Mouse (Mus musculus) right cerebral cortex, postnatal 25 days (tissue): Measurements from ENCODE around the gene Zfp638.
"Not testable (repeated sequence)": the region's sequence is repeated elsewhere in the genome, so short reads cannot be mapped to it uniquely, and the experiment has no call there.

Source experiments
- DNase-seq: peaks from one replicate; pipeline ENCODE4 v3.0.0; 2022

Gene Zfp638

DNA sequence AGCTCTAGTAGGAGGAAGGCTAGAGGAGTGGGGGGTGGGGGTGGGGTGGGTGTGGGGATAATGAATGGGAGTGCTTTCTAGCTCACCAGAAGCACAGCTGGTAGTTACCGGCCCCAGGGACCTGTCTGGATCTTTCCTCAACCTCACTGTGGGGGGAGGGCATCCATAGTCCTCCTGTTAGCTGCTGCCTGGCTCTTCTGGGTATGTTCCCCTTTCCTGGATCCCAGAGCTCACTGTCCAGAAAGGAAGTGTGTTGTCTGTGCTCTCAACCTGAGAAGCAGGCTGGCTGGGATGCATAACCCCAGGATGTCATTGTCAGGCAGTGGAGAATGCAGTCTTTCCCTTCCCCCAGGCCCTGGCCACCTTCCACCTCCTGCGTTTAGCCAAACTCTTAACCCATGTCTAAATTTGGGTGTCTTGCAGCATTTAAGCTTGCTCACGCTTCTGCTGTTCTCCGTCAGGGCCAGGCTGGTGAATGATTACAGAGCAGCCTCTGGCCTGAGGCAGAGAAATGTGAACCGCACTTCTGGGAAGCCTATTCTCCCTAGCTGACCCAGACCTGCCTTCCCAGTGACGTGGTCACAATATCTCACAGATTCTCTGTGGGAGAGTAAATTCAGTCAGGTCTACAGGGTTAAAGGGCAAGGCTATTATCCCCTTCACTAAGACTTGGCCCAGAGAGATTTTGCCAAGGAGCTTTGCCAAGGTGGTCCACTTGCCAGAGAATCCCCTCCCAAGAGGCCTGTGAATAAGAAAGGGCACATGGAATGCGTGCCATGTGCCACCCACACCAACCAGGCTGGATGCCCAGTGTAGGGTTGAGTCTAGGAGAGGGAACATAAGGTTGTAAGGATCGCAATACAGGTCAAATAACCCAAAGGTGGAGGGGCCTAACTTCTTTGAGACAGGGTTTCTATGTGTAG is 143.7 kb downstream of the Zfp638 start:
- DNase-seq = no peak

DNA sequence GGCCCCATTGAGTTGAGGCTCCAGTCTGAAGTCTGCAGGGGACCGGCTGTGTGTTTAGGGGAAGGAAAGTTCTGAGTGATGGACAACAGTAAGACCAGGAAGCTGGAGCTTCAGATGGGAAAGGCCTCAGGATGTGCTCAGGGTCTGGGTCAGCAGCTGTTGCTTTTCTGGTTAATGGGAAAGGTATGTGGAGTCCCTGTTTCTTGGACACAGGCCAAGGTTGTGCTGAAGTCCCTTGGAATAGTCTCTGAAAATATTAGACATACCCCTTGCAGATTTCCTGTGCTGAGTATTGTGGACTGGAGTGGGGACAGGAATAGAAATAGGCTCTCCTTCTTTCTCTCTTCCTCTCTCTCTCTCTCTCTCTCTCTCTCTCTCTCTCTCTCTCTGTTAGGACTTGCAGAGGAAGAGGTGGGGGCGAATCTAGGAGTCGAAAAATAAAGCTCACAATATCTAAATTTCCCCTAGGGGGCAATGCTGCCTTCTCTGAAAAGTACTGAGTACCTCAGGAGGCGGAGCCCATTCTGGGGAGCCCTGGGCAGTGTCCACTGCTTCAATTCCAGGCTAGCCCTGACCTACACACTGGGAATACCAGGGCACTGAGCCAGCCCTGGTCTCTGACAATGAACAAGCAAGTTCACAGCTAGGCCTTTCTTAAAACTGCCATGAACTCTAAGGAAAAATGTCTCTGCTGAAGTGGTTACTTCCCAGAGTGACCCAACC is 148.2 kb downstream of the Zfp638 start:
- DNase-seq = not testable (repeated sequence)

DNA sequence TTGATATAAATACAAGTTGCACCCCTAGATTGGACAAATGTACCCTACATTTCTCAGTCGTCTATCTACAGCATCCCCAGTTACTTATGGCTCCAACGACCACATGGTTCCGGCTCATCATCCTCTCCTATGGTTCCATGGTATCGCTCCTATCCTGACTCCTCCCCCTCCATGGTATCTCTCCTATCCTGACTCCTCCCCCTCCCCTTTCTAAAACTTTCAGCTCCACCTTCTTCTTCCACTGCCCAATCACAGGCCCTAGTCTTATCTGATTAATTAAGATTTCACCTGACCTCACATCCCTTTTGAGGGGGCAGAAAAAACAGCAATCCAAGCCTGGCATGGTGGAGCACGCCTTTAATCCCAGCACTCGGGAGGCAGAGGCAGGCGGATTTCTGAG is 149.9 kb downstream of the Zfp638 start:
- no peak for DNase-seq

DNA sequence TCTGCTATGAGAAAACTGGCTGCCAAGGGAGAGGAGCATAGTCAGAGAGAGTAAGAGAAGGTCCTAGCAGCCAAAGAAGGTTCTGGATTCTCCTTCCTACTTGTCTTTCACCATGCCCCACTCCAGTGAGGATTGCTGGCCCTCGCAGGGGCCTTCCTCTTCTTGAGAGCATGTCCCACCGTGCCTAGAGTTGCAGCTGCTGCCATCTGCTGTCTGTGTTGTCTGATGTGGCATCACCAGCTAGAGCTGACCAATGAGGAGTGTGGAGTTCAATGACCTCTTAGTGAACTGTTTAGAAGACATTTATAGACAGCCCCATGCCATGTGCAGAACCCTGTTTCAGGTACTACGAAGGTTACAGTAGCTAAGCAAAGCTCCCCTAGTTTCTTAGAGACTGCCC is 150.5 kb downstream of the Zfp638 start:
- no peak for DNase-seq

DNA sequence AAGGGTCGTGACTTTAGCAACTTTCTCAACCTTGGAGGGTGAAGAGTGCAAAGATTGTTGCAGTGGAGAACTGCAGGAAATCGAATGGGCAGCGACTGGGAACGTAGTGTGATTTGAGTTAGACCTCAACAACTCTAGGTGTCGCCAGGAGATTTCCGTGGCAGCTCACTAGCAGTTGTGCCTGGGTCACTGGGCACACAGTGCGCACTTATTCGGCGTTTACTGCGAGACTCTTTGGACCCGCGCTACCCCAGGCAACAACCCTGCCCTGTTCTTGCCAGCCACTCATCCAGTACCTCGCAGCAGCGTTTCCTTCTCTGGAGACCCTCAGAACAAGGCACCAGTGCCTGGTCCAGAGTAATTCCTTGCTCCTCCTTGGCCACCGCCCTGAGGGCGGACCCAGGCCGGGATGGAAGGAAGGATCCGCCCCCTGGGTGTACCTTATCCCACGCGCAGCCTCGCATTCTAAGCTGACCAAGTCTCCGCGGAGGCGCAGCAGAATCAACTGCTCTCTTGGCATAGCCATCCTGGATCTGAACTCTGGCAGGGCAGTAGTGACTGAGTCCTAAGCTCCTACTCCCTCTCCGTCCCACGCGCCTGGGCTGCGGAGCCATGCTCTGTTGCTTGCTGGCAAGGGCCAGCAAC is 152.1 kb downstream of the Zfp638 start:
- peak; percentile 33 for DNase-seq

DNA sequence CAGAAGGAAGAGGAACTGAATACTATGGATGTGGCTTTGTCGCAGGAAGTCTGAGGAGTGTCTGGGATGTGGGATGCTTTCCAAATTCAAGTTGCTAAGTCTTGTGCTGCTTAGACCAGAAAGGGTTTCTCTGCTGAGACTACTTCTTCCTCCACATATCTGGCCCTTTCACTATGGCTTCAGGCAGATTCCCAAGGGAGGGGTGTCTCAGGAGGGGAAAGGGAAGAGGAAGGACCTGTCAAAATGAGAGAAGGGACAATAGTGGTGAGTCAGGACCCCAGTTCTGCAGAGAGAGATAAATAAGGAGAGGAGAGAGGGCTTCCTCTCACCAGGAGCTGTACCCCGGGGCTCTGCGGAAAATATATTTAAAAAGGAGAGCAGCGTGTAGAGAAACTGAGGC is 153.1 kb downstream of the Zfp638 start:
- no peak for DNase-seq

DNA sequence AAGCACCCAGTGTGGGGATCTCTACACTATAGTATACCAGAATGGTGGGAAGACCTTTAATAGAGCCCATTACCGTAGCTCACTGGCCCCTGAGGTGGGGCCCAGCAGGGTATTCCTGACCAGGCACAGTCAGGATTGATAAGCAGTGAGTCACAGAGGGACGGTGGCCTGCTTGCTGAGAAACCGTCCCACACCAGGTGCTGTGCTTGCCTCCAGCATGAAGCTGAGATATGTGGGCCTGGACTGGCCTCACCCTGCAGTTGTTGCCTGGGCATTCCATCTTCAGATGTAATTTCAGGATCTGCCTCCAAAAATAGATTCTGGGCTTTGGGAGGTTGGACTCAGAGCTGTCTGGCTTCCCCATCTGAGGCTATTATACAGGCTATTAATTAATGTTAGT is 155.1 kb downstream of the Zfp638 start:
- DNase-seq = no peak

DNA sequence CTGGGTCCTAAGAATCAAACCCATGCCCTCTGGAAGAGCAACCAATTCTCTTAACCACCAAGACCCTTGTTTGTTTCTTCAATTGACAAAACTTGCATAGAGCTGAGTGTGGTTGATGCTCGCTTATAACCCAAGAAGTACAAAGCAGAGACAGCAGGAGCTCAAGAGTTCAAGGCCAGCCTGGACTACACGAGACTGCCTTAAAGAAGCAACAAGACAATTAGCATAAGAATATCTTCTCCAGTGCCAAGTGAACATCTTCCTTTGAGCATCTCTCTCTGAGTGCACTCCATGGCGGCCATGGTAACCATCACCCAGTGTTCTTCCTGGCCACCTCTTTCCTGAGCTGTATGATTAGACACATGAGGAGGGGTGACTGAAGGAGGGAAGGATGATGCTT is 158.7 kb downstream of the Zfp638 start:
- no peak for DNase-seq

DNA sequence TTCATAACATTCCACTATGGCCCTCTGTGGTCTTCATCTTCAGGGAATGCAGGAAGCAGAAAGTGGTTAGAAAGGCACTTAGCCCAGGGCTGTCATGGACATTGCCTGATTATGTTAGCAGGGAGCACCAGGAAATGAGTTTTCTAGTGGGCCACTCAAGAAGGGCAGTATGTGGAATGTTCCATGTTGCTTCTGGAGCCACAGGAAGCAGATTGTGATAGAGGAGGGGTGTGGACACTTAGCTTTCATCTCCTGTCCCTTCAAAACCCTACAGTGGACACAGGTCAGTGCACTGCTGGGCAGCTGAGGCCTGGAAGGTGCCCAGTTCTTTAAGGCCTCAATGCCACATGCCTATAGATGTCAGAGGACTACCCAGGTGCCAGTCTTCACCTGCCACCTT is 161.9 kb downstream of the Zfp638 start:
- no peak for DNase-seq

DNA sequence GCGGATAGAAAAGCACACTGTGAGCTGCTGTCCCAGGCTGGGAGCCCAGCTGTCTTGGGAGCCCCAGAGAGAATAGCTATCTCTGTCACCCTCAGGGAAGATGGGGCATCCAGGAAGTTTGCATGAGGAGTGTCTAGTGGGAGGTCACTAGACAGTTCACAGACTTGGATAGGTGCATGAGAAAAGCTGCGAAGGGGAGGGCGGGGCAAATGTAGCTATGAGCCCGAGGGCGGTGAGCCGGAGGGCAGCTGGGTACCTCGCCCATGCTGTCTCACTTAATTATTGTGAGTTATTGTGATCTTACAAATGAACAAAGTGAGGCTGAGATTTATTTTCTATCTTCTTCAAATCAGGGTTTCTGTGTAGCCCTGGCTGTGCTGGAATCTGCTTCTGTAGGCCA is 162.9 kb downstream of the Zfp638 start:
- DNase-seq = no peak

DNA sequence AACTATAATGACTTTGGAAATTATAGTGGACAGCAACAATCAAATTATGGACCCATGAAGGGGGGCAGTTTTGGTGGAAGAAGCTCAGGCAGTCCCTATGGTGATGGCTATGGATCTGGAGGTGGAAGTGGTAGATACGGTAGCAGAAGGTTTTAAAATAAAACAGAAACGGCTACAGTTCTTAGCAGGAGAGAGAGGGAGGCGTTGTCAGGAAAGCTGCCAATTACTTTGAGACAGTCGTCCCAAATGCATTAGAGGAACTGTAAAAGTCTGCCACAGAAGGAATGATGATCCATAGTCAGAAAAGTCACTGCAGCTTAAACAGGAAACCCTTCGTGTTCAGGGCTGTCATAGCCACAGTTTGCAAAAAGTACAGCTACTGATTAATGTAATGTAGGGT is 165.6 kb downstream of the Zfp638 start:
- DNase-seq = not testable (repeated sequence)
